Mouse (Mus musculus): ENCODE measurements around the gene Prkg1.
"Not testable (repeated sequence)": the region's sequence is repeated elsewhere in the genome, so short reads cannot be mapped to it uniquely, and the experiment has no call there.

Gene Prkg1

DNA sequence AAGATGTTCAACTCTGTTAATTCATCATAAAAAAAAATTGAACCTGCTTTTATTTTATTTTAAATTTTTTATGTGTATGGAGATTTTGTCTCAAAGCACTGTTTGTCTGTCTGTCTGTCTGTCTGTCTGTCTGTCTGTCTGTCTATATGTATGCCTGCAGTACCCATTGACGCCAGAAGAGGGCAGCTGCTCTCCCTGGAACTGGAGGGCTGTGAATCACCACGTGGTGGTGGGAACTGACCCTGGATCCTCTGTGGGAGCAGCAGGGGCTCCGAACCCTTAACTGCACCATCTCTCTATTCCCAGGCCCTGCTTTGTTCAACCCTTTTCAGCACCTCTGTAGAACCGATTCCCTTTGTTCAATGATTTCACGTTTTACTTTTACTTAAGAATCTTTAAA lies 338.7 kb downstream of the Prkg1 start:
- no peak for DNase-seq (ENCODE audit: low spot score)

DNA sequence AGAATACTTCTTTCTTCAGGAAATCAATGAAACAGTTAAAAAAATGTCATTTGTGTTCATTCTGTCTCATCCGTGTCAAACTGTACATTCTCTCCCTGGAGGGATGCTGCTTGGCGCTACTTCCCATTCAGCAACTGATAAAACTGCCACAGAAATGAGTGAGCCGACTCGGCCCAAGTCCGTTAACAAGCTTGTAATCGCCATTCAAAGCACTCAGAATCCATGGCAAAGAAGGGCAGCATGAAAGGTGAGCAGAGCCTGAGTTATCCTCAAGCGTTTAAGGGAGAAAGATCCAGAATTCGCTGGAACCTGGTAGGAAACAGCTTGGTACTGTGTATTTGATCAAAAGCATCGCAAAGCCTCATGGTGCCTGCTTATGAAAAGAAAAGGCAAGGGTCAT lies 339.6 kb downstream of the Prkg1 start:
- no peak for DNase-seq (ENCODE audit: low spot score)

DNA sequence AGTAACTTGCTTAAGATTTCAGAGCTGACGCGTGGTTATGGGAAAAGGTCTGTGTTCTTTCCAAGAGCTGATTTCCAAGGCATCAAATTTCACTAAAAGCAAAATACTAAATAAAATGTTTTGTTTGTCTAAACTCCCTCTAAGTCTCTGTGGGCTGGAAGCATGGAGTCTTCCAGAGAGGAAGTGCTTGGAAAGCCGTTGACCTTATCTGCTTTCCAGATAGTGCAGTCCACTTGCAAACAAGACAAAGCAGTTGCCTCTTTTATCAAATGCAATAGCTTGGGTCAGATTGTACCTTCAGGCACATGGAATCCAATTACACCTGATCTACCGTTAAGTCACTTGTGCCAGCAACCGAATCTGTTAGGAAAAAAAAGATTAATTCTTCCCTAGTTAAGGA lies 340.5 kb downstream of the Prkg1 start:
- no peak for DNase-seq (ENCODE audit: low spot score)

DNA sequence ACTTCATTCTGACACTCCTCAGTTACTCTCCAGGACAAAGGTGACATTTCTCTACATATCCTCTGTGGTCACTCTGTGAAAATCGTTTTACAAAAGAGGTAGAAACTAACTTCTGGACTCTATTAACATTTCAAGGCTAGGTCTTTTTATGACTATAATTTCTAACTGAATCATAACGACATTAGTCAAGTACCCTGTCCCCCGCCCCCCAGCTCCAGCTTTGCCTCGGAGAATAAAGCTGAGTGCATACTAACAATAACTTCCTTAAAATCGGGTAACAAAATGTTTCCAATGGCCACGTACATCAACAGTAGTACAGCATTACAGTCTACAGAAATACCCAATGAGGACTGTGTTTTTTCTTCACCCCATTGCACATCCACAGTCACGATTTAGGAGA lies 351.3 kb downstream of the Prkg1 start:
- DNase-seq (ENCODE audit: low spot score) = no peak

DNA sequence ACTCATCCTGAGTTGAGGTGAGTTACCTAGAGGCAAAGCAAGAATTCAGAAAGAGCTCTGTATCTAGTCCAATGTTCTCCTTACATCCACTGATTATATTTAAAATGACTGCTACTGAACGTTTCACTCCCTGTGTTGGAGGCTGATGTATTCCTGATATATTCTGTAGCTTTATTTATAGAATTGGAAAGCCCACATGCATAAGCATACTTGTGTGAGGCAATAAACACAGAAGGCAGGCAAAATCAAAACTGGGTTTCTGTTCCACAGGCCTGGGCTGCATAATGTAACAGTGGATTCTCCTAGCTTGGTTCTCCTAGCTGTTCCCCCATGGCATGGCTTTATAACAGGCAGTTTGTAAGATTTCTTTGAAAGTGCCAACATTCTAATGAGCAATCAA lies 368.7 kb downstream of the Prkg1 start:
- DNase-seq (ENCODE audit: low spot score) = no peak

DNA sequence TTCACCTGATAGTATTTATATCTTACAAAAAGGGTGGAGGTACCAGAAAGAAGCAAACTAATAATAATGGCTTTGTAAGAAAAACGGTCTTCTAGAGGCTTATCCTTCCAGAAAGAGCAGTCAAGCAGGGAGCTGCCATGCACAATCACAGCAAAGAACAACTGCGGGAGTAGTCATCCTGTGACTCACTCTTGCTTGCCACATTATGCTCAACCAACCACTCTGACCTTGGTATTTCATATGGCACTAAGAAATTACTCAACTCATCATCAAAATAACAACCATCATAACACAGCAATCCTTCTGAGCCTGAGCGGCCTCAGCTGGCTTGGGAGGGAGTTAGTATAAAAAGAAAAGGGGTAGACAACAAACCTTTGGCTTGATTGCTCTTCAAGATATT lies 379.5 kb downstream of the Prkg1 start:
- DNase-seq (ENCODE audit: low spot score) = no peak

DNA sequence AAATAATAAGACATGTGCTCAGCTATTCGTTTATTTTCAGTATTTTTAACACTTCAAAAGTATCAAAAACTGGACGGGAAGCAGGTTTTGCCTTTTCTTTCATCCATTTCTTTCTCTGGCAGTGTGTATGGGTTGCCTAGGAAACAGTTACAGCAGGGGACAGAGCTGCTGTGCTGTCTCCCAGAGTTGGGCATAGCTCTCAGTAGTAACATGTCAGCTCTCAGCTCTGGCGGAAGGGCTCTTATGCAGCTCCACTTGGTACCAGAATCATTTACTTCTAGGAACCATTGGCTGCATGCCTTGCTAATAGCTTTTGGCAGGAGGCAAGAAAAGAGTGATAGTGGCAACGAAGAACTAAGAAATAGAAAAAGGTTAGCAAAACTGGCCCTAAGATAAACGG lies 381.0 kb downstream of the Prkg1 start:
- DNase-seq (ENCODE audit: low spot score) = no peak

DNA sequence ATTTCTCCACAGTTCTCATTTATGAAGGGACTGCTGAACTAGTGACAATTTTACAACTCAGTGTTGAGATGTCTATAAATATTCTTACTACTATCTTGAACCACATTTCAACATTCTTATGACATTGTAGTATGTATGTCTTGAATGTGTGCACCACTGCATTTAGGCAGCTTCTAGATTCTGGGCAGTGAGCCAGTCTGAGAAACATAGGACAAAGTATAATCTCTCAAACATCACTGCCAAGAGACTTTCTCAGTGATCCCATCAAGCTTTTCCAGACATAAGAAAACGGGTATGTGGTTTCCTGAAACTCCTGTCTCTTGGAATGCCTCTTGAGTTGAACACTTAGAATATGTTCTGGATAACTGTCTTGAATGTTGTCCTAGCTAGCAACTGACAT lies 394.7 kb downstream of the Prkg1 start:
- DNase-seq (ENCODE audit: low spot score) = no peak

DNA sequence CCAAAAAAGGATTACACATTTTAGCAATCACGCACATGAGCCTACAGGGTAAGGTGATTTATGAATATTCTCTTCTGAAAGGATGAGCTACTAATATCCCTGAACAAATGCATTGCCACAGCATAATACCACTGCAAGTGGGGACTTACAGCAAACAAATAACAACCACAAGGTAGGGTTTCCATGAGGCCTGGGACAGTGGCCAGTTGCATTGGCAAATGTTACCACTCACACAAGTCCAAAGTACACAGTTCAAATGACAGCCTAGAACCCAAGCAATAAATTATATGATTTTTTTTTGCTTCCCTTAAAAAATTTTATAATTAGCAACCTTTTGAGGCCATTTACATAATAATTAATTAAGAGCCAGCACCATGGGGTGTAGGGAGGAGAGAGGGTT lies 395.7 kb downstream of the Prkg1 start:
- no peak for DNase-seq (ENCODE audit: low spot score)

DNA sequence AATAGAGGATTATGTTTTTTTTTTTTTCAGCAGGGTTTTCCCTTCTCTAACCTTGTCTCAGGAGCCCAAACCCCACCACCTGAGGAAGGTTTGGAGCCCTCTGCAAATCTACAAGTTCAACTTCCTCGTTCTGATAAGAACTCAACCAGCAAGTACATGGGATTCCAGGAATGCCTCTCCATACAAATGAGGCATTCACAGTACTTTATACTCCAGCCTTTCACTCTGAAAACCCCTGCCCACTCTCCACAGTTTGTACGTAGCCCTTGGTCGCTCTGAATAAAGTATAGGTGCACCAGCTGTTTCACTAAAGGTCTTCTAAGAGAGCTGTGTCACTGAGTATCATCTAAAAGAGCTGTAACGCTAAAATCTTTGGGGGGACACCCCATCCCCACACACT lies 402.8 kb downstream of the Prkg1 start:
- DNase-seq (ENCODE audit: low spot score) = no peak

DNA sequence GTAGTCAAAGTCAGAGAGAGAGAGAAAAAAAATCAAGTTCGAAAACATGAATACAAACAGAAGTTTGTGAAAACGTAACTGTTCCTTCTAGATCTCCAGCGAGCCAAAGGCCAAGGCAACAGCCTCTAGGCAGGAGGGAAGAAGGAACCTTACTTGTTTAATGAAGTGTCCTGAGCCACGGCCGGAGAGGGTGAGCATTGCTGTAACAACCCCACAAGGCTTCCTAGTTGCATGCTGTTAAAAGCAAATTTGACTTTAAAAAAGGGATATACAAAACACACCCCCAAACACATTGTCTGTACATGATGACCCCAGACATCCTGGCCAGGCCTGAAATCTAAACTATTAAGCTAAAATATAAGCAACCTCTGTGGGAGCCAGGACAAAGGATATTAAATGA lies 403.3 kb downstream of the Prkg1 start:
- no peak for DNase-seq (ENCODE audit: low spot score)

DNA sequence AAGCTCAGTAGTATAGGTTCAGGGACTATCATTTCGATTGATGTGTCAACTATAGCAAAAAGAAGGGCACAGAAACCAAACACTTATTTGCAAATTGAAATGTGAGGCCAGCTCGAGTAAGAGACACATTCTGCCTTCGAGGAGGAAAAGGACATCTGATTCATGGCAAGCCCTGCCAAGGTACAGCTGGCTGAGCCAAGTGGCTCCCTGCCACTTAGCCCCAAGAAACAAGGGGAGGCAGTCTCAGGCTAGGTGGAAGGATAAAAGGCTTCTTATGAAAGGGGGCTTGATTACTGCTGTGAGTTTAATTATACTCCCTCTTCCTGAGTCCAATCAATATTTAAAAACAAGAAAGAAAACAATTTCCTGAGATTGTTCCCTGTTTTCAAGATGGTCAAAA lies 403.7 kb downstream of the Prkg1 start:
- no peak for DNase-seq (ENCODE audit: low spot score)

DNA sequence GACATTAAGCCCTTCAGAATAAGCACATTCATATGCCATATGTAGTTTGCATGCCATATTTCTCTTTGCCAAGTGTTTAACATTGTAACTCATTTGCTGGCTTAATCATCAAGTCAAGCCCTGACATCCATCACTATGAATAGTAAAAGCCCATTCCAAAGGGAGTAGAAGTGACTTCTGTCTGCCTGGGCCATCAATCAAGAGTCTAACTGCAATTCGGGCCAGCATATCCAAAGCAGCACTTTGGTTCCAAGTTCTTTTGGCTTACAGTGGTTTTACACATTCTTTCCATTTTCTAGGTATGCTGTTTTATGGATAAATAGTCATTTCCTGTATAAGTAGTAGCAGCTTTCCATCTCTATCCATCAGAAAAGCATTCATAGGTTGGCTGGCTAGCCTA lies 409.9 kb downstream of the Prkg1 start:
- DNase-seq (ENCODE audit: low spot score) = no peak

DNA sequence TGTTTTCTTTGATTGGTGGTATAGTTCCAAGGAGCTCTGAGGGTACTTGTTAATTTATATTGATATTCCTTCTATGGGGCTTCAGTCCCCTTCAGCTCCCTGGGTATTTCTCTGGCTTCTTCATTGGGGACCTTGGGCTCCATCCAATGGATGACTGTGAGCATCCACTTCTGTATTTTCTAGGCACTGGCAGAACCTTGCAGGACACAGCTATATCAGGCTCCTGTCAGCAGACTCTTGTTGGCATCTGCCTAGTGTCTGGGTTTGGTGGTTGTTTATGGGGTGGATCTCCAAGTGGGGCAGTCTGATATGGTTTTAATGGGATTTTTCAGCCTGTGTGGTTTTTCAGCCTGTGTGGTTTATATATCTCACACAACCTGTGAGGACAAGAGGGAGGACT lies 412.0 kb downstream of the Prkg1 start:
- DNase-seq (ENCODE audit: low spot score) = not testable (repeated sequence)

DNA sequence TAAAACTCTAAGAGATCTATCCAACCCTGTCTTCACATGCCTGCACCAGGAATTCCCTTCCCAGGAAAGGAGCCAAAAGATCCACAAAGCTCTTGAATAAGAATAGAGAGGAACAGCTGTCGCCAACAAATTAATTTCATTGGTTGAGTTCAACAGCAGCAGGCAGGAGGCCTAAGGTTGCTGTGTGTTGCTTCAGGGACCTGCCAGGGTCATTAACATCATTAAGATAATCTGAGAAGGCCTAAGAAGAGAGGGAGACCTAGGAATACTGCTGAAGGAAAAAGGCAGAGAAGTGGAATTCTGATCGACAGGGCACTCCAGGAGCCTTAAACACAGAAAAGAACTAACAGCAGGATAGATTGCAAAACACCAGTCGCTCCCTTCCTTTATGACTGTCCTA lies 413.0 kb downstream of the Prkg1 start:
- no peak for DNase-seq (ENCODE audit: low spot score)

DNA sequence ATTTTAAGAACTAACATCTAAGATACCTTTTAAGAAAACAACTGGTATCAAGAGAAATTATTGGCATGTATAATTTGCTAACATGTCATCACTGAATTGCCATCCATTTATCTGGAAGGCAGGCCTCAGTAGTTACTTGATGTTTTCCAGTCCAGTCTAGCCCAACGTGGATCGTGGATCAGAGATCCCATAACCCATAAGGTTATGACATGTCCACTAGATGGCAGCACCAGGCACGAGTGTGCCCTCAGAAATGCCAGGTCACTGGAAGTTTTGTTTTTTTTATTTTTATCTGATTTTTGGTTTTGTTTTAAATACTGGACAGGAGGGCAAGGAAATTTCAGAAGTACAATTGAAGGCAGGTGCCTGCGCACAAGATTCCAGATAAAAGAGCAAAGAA lies 422.7 kb downstream of the Prkg1 start:
- peak; percentile 59 for DNase-seq (ENCODE audit: low spot score)

DNA sequence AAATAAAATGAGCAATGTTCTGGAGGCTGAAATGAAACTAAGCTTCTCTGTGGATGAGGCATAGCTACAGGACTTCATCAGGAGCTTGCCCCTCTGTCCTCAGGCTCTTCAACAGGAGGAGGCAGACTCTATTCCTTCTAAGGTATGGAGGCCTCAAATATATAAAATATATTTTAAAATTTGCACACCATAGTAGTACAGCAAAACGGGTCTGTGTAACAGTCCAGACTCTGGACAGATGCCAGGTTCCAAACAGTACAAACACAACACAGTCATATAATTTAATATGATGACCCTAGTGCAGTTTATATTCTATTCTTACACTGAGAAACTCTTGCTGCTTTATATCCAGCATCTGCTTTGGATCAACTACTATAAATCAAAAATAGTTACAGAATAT lies 423.9 kb downstream of the Prkg1 start:
- no peak for DNase-seq (ENCODE audit: low spot score)

DNA sequence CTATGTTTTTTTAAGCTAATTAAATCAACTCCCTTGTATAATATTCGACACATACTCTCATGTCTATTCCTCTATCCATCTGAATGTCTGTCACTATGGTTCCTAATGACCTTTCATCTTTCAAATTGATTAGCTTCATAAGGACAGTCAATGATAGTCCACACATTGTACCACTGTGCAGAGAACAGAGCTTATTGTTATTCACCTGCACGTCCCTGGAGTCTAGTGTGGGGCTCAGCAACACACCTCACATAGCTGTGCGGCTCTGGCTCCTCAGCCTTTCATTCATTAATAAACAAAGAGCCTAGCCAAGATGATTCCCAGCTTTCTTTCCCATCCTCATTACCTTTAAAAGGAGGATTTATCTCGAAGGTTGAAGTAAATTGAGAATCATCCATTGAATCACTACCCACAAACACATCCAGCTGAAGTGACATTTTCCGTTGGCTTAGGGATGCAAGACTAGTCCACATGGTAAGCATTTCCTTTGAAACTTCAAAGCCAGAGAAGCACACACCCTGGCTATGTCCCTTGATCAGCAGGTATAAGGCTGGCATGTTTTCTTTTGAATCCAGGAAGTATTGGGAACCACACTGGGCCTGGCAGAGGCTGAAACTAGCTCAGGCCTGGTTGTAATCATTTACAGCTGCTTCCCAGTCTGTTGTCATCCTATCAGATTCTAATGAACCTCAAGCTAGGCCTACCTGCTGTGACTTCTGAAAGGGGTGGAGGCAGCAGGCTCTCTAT lies 426.3 kb downstream of the Prkg1 start:
- DNase-seq (ENCODE audit: low spot score) = no peak

DNA sequence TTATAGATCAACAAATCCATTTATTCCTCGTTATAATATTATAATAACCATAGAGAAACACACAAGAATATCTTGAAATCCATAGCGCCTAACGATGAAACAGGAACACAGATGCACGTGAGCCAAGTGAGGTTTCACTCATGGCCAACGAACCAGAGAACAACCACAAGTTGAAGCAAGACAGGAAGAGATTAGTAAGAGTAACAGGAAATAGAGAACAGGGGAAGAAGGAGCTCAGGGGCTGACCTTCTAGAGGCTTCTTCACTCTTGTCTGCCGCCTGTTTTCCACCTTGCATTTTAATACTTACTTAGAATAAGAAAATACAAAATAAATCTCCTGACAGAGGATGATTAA lies 427.0 kb downstream of the Prkg1 start:
- no peak for DNase-seq (ENCODE audit: low spot score)

DNA sequence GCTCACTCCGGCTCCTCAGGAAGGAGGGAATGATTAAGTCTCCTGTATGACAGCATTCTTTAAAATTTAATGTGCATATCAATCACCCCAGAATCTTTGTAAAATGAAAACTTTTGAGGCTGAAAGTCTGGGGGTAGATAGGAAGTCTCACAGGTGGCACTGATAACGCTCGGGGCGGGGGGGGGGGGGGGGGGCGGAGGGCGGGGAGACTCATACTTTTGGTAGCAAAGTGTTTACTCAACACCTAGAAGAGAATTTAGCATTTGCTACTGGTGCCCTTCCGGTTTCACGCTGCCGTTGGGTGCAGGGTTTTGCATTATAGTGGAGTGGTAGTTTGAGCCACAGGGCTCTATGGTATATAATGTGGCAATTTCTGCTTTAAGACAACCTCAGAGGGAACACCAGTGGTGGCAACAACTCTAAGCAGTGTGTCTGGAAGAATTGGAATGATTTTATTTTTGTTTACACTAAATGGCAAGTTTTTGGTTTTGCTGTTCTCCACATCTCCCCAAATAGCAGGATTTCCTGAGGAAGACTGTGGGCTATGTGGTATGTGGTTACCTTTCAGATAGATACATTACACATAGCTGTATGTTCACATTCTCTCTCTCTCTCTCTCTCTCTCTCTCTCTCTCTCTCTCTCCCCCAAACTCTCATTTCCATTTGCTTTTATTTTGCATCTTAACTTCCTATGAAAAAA lies 427.5 kb downstream of the Prkg1 start:
- DNase-seq (ENCODE audit: low spot score) = no peak

DNA sequence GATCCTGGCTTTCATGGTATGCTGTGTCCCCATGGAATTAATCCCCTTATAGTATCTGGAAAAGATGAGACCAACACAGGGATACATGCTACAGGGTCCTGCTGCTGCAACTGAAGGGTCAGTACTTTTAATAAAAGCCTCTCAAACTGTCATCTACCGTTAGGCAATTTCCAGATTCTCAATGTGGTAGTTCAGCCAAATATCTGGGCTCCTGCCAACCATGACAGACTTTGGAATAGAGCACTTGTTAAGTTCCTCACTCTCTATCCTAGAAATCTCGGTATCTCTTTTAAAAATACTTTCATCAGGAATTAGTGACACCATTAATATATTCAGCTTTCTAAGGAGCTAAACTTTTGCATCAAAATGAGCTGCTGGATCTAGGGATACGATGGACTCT lies 428.5 kb downstream of the Prkg1 start:
- no peak for DNase-seq (ENCODE audit: low spot score)

DNA sequence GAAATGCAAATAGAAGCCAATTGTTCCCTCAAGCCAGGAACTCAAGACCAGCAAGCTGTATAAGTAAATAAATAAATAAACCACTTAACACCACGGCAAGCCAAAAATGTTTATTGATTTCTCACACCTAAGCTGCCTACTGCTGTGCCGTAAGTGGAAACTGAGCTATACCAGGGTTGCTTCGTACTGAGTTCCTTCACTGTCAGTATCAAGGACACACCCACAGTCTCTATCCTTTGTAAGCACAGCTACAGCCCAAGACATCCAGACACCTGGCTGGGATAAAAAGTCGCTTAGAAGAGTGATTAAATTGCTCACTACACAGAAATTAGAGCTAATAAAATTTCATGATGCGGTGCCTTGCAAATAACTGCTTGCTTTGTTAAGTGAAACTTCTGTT lies 434.9 kb downstream of the Prkg1 start:
- no peak for DNase-seq (ENCODE audit: low spot score)

DNA sequence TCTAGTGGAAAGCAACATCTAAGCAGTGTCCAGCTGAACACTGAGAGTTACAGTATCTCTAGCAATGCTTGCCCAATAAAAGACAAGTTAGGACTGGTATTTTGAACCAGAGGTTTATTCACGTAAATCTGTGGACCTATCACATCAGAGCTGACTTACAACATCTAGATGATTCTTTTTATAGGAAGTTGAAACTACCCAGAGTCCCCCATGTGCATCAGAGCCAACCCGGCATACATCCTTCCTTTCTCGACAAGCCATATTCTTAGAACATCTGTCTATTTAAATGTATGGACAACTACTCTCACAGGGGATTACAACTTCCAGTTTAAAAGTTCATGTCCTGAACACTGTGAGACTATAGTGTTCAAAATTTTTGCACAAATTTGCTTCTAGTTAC lies 460.1 kb downstream of the Prkg1 start:
- DNase-seq (ENCODE audit: low spot score) = no peak

DNA sequence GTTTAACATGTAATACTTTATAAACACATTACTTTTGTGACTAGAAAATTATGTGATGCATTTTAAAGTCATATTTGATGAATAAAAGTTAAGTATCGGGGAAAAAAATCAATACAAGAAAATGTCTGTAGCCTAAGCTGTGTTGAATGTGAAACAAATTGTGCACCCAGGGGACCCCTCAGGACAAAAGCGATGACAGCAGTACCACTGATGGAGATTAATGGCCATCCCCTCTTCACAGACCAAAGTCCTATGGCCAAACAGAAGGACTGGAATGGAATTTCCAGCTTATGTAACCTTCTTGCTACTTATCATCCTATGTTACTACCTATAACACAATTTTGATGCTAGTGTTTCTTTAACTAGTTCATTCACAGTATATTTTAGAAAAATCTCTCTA lies 473.6 kb downstream of the Prkg1 start:
- DNase-seq (ENCODE audit: low spot score) = no peak
